Mouse (Mus musculus) left cerebral cortex, postnatal 10 days (tissue): Measurements from ENCODE around the gene Immp2l. TPM values are rescaled to one million over a fixed set of nuclear protein-coding genes. Genes with fewer than 3 reads are reported as not detected.
A peak's percentile ranks its signal among the peaks of the same experiment; 100 is the strongest.

Source experiments
- DNase-seq, 2 experiments: peaks; one replicate each; pipeline ENCODE4 v3.0.0; 2021 to 2022; ENCODE audit warnings: low spot score in 2 of 2, mixed read lengths in 1 of 2; ENCODE audit errors: extremely low spot score in 1 of 2
- intact Hi-C: fragments of 180-260 bp; cut with DNase I; formaldehyde crosslinking; loops from one replicate; pipeline ENCODE4 v1.15.1; 2025
- total RNA-seq, 2 experiments: library from RNA; stranded (reverse); gene quantifications; 2 replicates each; pipeline ENCODE4 v1.2.3; 2021

Gene Immp2l
- total RNA-seq, 2 experiments from 2014 or later, result 3.1 to 4.7 TPM

DNA sequence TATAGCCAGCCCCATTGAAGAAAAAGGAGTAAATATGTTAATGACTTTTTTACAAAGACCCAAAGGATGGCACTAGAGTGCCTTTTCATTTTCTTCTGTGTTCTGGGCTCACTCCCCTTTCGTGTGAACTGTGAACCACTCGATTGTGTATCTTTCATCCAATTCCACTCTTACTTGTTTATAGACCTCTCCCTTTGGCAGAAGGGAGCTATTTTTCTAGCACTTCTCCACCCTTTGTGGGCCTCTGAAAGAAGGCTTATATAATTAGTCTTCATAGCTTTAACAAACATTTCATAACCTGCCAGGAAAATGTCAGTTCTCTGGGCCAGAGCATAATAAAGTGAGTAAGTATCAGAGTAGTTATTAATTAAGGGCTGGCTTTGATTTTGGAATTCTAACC, 327.4 kb downstream of the Immp2l start:
- DNase-seq, result no peak
- intact Hi-C loops, result no loop called here

DNA sequence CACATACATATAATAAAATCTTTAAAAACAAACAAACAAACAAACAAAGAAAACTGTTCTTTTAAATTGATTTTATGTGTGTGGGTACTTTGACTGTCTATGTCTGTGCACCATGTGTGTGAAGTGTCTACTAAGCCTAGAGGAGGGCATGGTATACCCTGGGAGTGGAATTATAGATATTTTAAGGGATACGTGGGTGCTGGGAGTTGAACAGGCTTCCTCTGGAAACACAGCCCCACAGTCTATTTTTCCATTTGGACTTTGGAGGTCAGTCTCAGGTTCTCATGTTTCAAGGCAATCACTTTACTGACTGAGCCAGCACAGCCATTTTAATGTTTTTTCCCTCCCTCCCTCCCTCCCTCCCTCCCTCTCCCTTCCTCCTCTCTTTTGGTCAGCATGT, 331.0 kb downstream of the Immp2l start:
- intact Hi-C loops, result no loop called here

DNA sequence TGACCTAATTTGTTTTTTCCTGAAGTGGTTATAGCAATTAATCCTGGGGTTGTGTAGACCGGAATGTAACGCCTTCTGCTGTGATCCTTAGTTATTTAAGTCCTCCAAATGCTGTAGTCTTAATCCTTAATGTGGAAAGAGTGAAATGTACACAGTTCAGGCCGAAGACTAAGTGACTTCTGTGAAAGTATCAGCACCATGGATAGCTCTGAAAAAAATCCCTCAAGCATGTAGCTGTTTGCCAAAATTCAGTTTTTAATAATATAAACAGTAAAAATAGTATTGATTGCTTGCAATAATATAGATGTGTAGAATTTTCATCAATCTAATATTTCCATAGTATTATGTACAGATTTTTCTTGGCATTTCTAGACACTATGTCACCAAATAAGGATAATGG, 332.1 kb downstream of the Immp2l start:
- intact Hi-C loops, result no loop called here
- DNase-seq, result no peak

More for the DNA sequence above, 331.0 kb downstream of the Immp2l start:
- no peak for DNase-seq

DNA sequence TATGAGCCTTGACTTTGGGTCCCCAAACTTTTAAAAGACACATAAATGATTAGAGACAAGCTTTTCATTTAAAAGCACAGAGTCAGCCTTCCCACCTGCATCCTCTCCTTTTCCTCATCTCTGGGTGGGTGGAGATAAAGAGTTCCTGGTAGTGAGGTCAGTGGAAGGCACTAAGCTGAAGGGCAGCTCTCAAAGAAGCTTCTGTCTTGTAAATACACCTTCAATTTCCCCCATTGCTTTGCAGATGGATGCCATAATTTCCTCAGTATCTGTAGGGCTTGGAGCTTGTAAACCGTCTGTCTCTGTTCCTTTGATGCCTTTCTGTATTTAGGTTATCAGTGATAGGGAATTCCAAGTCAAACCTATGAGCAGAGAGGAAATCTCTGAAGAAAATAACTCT, 362.8 kb downstream of the Immp2l start:
- intact Hi-C loops, result no loop called here
- no peak for DNase-seq

DNA sequence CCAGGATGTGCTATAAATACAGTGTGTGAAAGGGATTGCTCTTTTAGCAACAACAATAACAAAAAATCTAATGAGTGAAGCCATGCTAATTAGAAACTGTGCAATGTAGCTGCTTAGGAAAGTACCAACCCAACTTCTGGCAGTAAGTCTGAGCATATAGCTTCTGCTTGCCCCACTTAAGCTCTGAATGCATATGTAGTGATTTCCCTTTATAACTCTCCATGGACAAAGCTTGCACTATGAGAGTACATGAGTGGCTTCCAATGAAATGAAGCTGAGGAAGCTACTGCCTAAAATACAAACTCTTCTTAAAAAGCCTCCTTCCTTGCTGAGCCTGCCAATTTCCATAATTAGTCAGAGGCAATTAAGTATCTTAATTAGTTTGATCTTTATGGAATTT, 370.3 kb downstream of the Immp2l start:
- intact Hi-C loops, result no loop called here
- DNase-seq, result peak in 1 of 2 experiments; percentile 19

DNA sequence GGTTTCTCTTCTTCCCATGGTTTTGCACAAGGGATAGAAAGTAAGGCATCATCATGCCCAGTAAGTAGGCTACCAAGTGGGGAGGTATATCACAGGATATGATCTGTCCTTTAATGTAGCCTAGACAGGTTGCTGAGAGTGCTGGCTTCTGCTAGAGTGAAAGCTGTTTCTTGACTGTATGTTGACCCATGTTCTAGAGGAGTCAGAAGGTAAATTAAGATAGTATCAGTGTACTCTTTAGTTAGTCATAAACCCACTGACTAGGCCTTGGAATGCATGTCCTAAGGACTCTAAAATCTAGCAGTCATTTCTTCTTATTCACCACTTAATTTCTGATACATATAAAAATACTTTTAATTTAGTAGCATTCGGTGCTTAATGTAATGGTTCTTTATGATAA, 377.2 kb downstream of the Immp2l start:
- intact Hi-C loops, result no loop called here
- DNase-seq, result no peak

DNA sequence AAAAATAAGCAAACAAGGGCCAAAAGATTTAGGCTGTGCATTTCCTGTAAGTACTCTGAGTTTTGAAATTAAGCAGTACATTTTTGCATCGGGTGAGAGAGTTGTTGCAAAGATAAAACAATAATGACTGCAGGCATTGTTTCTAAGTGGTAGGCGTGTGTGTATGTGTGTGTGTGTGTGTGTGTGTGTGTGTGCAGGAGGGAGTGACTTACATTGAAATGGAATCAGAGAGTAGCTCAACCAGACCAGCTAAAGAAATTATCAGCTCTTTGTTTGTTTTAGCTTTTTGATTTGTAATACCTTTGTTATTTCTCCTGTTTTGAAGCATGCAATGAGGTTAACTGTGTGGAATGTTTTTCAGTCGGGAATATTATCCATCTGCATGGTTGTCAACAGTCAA, 378.0 kb downstream of the Immp2l start:
- intact Hi-C loops, result no loop called here
- no peak for DNase-seq

DNA sequence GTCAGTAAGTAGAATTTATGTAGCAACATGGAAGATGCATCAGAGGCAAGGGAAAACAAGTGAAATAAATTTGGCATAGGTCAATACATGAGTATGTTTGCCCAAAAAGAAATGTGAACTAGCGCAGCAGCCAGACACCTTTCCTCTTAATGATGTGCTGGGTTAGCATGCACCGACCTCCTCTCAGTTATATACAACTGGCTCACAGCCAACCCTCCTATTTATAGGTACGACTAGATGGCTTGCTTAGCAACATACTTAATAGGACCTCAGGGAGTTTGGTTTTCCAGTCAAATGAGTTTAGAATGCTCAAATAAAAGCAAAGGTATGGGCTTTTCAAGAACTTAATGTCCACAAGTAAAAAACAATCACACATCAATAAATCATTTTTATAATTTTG, 385.5 kb downstream of the Immp2l start:
- intact Hi-C loops, result no loop called here

DNA sequence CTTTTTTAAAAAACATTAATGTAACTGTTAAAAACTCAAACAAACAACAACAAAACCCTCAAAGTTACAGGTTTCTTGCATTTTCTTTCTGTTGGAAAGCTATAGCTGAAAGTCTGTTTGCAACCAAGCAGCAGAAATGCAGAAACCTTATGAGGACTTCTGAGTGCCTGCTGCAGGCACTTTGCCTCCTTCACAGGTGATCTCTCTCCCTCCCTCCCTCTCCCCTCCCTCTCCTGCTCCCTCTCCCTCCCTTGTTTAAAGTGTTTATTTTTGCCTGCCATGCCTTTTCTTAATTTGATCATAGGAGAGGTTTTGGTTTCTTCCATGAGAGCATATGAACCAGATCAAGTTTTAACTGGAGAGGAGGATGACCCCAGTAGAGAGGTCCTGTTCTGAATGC, 392.7 kb downstream of the Immp2l start:
- intact Hi-C loops, result no loop called here
- no peak for DNase-seq

More for the DNA sequence above, 385.5 kb downstream of the Immp2l start:
- DNase-seq, result no peak

DNA sequence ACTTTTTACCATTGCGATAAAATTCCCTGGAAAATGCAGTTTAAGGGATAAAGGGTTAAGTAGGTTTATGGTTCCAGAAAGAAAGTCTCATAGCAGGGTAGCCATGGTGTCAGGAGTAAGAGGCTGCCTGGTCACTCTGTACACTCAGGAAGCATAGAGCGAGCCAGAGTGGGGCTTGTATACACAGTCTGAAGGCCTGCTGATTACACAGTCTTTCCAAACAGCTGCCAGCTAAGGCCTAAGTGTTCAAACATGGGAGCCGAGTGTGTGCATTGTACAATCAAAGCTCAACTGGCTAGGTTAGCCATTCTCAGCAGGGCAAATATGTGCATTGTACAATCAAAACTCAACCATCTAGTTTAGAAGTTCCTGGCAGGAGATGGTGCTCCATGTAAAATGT, 393.2 kb downstream of the Immp2l start:
- intact Hi-C loops, result no loop called here
- DNase-seq, result no peak

DNA sequence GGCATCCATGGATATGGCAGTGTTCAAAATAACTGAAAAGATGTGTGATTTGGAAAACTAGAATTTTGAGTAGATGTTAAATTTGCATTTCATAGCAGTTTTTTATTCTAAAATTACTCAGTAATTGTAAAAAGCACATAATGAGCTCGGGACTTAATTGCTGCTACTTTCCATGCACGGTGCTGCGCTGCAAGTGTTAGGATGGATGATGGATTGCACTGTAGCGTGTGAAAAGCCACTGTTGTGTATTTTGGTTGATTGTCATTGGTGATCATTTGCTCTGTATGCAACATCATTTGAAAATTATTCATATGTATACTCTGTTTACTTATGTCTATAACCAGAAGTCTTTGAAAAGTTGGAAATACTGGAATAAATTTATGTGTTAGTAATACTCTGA, 394.1 kb downstream of the Immp2l start:
- intact Hi-C loops, result no loop called here
- DNase-seq, result no peak

DNA sequence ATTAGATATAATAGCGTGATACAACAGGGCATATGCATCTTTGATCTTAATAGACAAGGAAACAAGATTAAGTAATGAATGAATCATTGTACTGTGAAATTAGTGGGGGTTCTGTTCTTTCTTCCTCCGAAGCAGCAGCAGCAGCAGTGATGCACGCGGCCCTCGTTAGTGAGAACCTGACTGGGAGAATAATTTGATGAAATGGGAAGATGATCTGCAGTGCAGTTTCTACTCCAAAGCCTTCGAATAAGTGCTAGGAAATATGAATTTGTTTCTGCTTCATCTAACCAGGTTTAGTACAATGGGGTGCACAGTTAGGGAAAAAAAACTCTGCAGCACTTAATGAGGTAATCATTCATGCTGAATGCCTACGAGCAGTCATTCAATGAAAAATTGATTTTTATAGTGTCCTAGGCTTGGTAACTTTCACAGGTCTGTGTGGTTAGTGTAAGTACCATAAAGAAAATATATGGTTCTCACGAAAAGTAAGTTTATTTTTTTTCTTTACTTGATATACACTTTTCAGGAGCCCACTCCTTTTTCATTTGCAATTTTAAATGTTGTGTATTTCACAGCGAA, 401.3 kb downstream of the Immp2l start:
- intact Hi-C loops, result no loop called here
- DNase-seq, result no peak

DNA sequence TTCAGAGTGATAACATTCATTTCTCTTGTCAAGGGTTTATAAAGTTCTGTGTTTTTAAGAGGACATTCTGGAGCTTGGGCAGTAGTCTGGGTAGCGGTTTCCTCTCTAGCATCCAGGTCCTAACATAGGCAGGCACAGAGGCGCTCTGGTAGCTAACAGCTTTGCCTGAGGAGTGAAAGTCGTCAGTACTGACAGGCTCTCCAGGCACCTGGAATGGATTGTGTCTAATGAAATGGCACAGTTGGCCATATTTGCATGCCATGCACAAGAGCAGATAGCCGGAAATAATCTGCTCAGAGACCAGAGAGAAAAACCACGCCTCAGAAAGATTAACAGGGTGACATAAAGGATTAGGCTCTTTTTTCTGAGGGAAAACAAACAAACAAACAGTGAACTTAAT, 403.6 kb downstream of the Immp2l start:
- no peak for DNase-seq
- intact Hi-C loops, result no loop called here

DNA sequence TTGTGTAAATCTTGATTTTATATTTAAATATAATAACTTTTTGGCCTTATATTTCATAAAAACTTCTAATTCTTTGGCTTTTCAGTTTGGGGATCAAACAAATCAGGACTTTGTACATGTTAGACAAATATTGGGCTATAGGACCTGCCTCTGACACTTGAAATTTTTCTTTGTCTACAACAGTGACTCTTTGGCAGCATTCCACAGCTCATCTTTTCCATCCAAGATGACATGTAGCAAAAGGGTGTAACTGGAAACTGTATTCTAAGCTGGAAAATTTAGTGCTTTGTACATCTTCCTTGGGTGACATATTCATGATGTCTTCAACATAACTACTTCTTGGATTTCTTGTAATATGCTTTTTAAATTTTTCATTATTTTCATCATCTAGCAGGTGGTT, 404.9 kb downstream of the Immp2l start:
- DNase-seq, result no peak
- intact Hi-C loops, result no loop called here

DNA sequence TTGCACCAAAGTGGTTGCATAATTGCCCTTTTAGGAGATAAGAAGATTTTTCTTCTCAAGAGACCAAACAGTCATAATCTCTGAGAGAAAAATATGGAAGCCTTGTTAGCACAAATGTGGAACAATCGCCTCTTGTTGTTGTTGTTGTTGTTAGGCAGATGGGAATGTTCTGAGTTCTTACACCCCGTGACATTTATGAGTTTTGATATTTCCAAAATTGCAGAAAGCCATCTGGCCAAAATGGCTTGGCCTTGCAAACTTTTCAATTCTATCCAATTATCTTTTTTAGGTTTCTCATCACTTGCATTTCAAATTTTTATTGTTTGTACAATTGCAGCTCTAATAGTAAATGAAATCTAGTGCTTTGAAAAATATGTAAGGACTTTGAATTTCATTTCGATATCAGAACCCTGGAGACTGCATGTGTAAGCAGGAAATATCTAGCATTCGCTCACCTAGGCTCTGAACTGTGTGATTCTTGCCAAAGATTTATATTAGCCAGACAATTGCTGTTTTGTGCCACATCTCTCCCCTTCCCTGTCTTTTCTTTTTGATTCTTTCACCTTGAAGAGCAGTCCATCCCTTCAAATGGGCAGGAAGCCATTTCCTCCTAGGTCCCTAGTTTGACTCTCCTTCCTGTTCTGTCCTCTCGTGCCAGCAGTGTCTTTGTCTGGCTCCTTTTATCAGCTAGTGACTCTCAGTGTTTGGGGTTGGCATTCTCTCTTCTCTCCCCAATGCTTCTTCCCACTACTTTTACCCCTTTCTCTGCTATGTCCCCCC, 412.5 kb downstream of the Immp2l start:
- intact Hi-C loops, result no loop called here

DNA sequence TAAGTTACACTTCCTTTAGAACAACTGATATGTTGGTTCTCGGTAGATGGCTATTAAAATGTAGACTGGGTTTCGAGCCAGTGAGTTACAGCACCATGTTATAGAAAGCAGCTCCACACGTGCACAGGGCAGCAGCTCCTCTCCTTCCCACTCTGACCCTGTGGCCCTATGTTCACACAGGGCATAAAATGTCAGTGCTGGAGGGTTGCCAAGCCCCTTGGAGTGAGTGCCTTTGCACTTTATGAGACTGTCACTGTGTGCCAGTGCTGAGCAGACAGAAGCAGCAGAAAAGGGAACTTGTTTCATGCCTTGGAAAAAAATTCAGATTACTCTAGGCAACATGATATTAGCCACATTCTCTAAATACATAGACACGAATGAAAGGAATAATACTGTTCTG, 414.6 kb downstream of the Immp2l start:
- intact Hi-C loops, result no loop called here
- DNase-seq, result peak in 1 of 2 experiments; percentile 37

More for the DNA sequence above, 412.5 kb downstream of the Immp2l start:
- DNase-seq, result no peak

DNA sequence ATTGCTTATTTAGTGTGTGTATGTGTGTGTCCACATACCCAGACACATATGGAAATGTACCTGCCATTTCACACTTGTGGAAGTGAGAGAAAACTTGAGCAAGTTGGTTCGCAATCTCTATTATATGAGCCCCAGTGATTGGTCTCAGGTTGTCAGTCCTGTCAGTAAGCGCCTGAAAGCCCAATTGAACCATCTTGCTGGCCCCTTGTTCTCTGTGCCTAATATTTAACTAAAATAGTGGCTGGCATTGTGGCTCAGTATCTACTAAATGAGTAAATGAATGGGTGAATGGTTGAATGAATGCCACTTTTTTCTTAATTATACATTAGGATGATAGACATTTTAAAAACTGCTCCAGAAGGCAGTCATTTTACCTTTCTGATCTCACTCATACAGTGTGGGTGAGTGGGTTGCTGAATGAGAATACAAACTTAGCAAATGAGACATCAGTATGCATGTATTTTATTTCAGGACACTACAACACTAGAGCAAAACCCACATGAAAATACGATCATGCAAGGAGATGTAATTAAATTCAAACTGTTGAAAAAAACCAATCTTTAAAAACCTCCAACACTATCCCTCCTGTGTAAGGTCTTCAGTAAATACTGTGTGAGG, 444.6 kb downstream of the Immp2l start:
- DNase-seq, result no peak
- intact Hi-C loops, result no loop called here

DNA sequence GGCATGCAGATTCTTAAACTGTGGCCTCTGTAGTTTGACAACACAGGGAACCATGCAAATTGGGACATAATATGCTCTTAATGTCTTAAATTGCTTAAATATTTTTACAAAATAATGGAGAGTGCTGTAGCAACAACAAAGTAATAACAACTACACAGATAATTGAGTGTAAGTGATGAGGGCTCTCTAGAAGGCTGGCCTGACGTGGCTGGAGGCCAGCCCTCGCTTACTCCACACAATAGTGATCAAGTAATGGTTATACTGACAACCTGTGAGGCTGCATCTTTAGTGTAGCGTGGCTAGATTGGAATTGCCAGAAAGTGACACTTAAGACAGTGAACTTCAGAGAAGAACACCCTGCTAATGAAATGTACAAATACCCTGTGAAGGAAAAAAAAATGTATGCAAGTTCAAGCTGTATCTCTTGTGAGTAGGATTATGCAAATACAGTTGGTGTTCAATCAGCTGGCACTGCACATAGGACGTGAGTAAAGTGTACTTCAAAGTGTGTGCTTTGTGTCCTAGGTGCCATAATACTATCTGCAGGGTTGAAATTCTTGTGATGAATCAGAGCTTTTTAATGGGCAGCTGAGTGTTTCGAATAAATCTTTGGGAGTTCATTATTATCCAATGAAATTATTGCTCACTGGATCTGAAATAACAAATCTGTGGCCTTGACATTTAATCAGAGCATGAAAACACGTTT, 445.4 kb downstream of the Immp2l start:
- DNase-seq, result no peak
- intact Hi-C loops, result no loop called here

DNA sequence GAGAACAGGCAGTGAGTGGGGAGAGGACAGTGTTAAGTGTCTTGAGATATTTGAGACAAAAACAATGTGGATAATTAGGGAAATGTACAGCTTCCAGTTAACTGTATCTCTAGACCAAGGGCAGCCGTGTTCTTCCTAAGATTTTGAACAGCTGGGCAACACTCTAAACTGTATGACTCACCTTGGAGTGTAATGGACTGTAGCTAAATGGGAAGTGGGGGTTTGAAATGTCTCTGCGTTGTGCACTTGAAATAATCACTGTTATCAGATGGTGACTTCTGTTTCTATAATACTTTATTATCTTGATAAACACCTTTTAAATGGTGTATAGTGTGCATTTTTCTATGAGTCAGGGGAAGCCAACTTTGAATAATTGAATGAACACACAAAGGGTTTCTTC, 457.6 kb downstream of the Immp2l start:
- intact Hi-C loops, result loop anchor here (10.0 kb wide), 1 partner anchor 1503 kb away; no protein-coding TSS in a partner anchor
- DNase-seq, result no peak
